Mouse (Mus musculus) thymus, postnatal 36 days (tissue): ENCODE results near the gene Slc44a3.

Experiments
- DNase-seq, 2 experiments: peaks; one replicate each; pipeline ENCODE4 v3.0.0; 2022; ENCODE audit warnings: mixed read lengths in 2 of 2

Slc44a3 gene

DNA sequence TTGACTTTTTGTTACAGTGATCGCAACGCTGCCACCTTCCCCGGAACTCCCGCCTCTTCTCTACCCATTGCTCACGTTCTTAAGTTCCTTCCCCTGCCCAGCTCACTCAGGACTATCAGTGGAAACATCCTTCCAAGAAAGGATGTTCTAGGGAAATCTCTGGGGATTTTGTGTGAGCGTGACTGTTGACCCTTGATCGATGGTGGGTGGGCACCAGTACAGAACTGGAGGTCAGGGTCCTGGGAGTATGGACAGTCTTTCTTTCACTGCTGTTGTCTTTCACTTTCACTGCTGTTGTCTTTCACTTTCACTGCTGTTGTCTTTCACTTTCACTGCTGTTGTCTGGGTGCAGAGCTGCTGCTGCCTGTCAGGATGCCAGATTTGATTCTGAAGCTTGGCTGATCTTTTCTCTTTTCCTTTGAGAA, 38.2 kb downstream of the Slc44a3 start:
- peak; percentile 17 to 27 for DNase-seq

- no peak for DNase-seq
Measured at GRCm38 (mm10) chr3:121492026-121492425, 40.2 kb downstream of the Slc44a3 start.

DNA sequence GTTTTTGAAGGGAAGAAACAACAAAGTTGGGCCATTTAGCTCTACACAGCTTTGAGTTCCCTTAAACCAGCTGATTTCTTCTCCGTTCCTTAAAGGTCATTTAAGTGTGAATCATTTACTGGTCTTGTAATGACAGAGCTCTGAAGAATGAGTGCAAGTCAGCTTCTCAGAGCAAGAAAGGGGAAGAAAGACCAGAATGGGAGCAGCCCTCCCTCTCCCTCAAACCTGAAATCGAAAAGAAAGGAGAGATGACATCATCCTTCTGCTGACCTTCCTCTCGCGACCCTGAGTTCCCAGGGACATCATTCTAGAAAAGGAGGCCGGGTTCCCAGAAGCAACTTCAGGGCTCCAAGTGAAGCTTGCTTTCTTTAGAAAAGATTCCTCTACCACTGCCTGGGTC, 41.3 kb downstream of the Slc44a3 start:
- no peak for DNase-seq

- DNase-seq: no peak
Measured at GRCm38 (mm10) chr3:121489462-121490118, 42.6 kb downstream of the Slc44a3 start.

DNA sequence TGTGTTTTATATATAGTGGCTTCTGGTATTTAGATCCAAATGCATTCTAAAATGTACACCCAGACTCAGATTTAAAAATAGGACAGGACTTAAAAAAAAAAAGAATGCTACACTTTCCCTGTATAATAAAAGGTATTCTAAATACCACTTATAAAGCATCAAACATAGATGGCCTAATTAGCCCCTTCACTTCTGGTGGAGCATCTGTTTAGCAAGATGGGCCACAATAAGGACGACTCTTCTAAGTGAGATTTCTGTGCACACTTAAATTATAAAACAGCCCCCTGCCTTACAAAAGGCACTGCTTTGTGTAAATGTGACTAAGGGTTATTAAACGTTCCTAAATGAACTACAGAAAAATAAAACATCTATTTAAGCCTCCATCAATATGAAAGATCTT, 47.0 kb downstream of the Slc44a3 start:
- no peak for DNase-seq

GRCm38 (mm10) chr3:121483266-121484161, 48.7 kb downstream of the Slc44a3 start:
- DNase-seq: no peak

DNA sequence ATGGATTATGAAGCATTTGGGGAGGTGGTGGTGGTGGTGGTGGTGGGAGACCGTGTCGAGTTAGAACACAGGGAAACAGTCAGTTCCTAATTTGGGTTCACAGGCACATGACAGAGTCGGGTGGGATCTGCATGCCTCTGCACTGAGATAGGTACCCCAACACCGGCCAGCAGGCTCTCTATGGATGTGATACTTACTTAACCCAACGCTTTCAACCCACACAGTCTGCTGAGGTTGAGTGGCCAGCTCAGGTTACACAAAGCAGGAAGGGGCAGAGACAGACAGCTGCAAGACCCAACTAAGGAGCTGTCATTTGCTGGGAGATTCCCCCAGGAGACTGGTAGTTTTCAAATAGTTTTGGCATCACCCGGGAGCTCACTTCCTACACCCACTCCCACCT, 50.6 kb downstream of the Slc44a3 start:
- no peak for DNase-seq

DNA sequence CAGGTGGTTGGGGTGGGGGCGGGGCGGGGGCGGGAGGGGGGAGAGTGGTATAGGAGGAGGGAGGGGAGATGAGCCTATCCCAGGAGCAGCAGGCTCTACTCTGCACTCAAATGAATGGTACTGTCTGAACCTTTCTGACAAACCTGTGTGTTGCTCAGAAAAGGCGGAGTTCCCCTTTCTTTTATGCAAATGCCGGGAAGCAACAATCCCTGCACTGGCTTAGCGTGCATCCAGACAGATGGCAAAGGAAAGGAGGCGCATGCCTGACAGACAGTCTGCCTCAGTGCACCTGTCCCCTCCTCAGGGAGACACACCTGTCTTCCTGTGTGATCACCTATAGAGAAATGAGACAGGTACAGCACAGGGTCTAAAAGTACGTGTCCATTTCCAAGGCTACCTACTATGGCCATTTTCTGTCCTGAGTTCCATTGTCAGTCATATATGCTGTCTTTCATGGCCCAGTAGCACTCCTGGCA, 51.2 kb downstream of the Slc44a3 start:
- DNase-seq: no peak

- no peak for DNase-seq
Measured at GRCm38 (mm10) chr3:121480030-121480960, 51.9 kb downstream of the Slc44a3 start.

DNA sequence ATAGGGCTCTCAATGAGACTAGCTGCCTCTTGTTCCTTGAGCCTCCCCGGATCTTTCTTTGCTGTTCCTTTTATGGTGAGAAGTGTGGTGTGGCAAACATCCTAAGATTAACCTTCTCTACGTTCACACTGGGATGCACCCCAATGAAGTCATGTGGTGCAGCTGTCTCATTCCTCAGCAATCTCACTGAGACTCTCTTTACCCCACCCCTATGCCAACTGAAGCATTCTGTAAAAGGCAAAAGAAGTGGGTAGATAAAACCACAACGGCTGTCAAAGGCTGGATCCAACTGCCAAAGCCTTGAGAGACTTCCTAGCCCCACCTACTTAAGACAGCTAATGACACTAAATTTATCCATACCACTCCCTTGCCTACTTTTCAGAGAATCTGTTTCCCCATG, 57.5 kb downstream of the Slc44a3 start:
- peak; percentile 15 to 29 for DNase-seq

- DNase-seq: no peak
Measured at GRCm38 (mm10) chr3:121471703-121472102, 60.5 kb downstream of the Slc44a3 start.

GRCm38 (mm10) chr3:121469185-121469975, 62.8 kb downstream of the Slc44a3 start:
- DNase-seq: no peak

- DNase-seq: no peak
Measured at GRCm38 (mm10) chr3:121468136-121468535, 64.1 kb downstream of the Slc44a3 start.

GRCm38 (mm10) chr3:121467094-121467552, 65.1 kb downstream of the Slc44a3 start:
- peak; percentile 33 to 38 for DNase-seq

DNA sequence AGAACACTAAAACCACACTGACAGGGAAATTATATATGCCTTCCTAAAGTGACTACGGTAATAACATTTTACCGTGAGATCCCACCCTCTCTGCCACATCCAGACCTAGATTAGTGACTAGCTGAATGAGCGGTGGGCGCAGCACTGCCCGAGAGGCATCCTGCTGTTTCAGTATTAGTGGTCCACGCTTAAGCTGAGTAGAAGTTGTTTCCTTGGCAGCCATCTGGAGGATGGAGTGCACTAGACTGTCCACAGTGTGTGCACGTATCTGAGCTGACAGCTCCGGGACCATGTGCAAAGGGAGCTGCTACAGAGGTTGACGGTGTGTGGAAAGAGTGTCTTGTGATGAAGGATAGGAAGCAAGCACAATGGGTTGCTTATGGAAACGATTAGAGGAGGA, 66.4 kb downstream of the Slc44a3 start:
- DNase-seq: no peak

DNA sequence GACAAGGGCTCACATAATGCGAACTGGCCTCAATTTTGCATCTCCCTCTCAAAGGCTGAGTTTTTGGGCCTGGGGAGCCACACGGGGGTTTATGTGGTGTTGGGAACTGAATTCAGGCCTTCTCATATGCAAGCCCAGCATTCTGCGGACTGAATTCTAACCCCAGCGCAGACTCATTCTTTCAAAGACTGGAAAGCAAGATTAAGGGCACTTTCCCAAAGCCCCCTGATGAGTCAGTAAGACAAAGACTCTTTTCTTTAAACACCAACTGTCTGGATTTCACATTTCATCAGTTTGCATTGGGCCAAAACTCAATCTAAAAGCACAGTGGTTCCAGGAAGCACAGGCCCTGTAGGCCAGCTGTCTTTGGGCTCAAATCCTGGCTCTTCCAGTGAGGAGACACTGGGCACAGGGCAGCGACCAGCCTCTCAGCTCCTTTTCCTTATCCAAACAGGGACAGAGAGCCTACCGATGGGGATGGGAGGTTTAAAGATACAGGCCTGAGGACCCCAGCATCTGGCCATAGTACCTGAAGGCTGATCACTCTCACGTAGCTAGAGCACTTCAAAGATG, 67.4 kb downstream of the Slc44a3 start:
- DNase-seq: no peak

DNA sequence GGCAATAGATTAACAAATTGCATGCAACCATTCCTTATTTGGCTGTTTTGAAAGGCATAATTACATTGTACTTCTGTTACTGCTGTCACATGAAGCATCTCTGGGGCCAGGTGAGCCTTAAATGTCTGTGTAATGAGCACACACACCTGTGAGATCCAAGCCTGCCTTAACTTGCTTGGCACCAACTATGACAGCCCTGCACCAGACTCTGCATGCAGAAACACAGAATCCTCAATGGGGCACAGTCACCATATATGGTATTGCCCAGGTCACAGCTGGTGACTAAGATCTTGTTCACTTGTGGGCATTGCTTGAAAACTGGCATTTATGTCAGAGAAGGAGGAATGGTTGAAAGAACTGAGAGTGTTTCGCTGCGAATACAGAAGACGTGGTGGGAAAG, 69.4 kb downstream of the Slc44a3 start:
- DNase-seq: no peak

DNA sequence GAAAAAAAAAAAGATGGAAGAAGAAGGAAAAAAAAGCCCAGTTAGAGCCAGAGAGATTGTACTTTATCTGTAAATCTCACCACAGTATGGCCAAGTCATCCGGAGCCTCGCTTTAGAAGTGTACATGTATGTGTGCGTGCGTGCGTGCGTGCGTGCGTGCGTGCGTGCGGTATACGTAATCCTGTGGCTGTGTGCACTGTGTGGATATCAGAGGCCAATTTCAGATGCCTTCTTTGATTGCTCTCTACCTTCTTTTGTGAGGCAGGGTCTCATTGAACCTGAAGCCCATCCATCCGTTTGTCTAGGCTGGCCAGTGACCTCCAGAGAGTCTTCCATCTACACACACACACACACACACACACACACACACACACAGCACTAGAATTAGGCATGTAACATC, 70.7 kb downstream of the Slc44a3 start:
- no peak for DNase-seq

DNA sequence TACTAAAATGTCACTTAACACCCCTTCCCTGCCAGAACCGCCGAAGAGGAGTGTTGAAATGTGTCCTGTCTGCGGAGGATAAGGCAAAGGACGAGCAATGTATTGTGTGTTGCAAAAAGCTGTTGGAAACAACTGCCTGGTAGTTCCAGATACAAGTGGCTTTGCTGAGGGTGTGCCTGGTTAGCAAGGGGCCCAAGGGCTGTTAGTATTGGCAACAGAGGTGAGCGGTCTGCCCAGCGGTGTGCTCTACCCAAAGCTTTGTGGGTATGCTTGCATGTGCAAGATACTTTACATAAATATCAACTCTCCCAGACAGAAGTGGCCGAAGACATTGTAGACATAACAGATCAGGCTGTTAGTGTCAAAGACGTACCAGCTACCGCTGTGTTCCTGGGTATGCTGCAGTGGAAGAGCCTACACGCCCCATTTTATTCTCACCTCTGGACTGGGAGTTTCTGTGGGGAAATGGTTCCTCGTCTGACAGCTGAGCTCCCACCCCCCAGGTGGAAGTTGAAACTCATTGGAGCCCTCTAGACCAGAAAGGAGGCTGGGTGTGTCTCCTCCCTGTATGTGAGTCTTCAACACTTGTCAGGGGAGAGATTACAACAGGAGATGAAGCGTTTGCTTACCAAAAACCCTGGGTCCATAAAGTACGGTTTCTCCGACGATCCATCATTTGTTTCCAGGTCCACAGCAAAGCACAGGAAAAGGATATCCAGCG, 71.6 kb downstream of the Slc44a3 start:
- DNase-seq: no peak

DNA sequence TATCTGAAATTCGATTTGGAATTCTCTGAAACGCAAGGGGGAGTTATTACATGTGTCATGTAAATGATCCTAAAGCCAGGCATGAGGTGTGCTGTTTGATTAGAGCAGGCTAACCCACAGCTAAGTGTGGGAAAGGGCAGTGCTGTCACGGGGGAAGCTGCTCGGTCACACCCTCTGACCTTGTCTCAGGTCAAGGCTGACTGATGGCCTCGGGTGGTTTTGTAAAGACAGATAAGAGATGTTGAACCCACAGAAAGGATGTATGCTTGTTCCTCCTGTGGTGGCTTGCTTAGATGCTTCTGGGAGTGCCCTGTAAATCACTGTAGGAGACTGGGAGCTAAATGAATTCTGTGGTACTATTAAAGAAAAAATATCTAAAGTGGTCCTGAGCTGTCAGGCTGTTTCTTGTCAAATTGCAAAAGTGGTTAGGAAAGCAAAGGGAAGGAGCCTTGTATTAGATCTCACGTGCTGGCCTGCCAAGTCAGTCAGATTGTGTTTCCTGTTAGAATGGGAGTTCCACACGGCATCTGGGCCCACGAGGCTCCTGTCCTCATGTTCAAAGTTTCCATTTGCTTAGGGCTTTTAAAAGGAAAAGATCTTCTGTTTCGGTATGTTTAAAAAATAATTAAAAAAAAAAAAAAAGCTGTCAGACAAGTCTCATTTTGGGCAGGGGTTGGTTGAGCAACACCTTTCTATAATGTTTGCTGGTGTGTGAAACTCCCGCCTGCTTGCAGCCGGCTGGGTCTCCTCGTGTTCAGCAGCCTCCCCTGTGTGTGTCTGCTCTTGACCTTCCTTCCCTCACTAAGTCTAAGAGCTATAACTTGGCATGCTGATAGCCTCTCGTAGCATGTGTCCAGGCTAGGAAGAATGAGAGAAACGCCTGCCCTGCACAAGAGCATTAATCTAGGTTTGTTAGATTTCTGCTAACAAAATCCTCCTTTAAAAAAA, 73.4 kb downstream of the Slc44a3 start:
- no peak for DNase-seq
